Mouse (Mus musculus) hindbrain, postnatal 0 days (tissue): ENCODE data around the gene Fastkd5. TPM values are rescaled to one million over a fixed set of nuclear protein-coding genes. Genes with fewer than 3 reads are reported as not detected.
A peak's percentile ranks its signal among the peaks of the same experiment; 100 is the strongest.

Experiments used
- ATAC-seq: fragments of 200-750 bp; cut with Nextera tagmentation; 2 replicates; pipeline ENCODE4 v1.8.0; 2017; ENCODE audit warnings: mild to moderate bottlenecking, moderate TSS enrichment, moderate library complexity
- DNase-seq: peaks from one replicate; pipeline ENCODE4 v3.0.0-alpha.2; 2015; ENCODE audit warnings: low spot score
- H3K27ac ChIP-seq: fragments of 300-500 bp; sonication (generic); 2 replicates; pipeline ENCODE4 v1.5.1; 2014; ENCODE audit warnings: mild to moderate bottlenecking
- H3K27me3 ChIP-seq: fragments of 300-500 bp; sonication (generic); 2 replicates; pipeline ENCODE4 v1.6.1; 2014; ENCODE audit warnings: low read length, mixed read lengths; ENCODE audit not compliant: insufficient read depth
- H3K36me3 ChIP-seq: fragments of 300-500 bp; sonication (generic); 2 replicates; pipeline ENCODE4 v1.6.1; 2014; ENCODE audit warnings: low read length, mixed read lengths; ENCODE audit not compliant: insufficient read depth
- H3K4me1 ChIP-seq: fragments of 300-500 bp; sonication (generic); 2 replicates; pipeline ENCODE4 v1.6.1; 2014; ENCODE audit warnings: antibody characterized with exemption, low read length, mixed read lengths; ENCODE audit not compliant: insufficient read depth
- H3K4me2 ChIP-seq: fragments of 300-500 bp; sonication (generic); 2 replicates; pipeline ENCODE4 v1.6.1; 2014; ENCODE audit warnings: low read depth, mild to moderate bottlenecking, low read length, moderate library complexity, mixed read lengths
- H3K4me3 ChIP-seq: fragments of 300-500 bp; sonication (generic); 2 replicates; pipeline ENCODE4 v1.5.1; 2014; ENCODE audit warnings: low read length
- H3K9ac ChIP-seq: fragments of 300-500 bp; sonication (generic); replicated peaks from 2 replicates; pipeline ENCODE4 v1.6.1; 2014; ENCODE audit warnings: mild to moderate bottlenecking, low read length, moderate library complexity, mixed read lengths
- H3K9me3 ChIP-seq: fragments of 300-500 bp; sonication (generic); 2 replicates; pipeline ENCODE4 v1.6.1; 2016; ENCODE audit warnings: low read length, mixed read lengths
- CTCF ChIP-seq: IDR thresholded peaks from 2 replicates; pipeline ENCODE4 v1.5.1; 2016; ENCODE audit warnings: antibody characterized with exemption, control low read depth, low read depth
- WGBS: fragments of 180-500 bp; shearing (Covaris S2); extraction: QIAGEN DNeasy Blood & Tissue Kit; methylation state at CpG from one replicate; pipeline ENCODE4 v1.1.7; 2014; 5-methylcytosine and 5-hydroxymethylcytosine counted together
- polyA plus RNA-seq: library from polyadenylated mRNA; unstranded; fragments of >200 nt; fragmentation: Nextera tagmentation; extraction: Ambion mirVana; gene quantifications from 2 replicates; pipeline ENCODE4 v1.2.1, GENCODE M21; 2015
- total RNA-seq: library from RNA; depleted of rRNA; stranded (reverse); fragments of >200 nt; gene quantifications from 2 replicates; pipeline ENCODE4 v1.2.3, GENCODE M21; 2014

Gene Fastkd5
- total and polyA plus RNA-seq, 2 experiments from 2014 or later = 6.0 to 7.9 TPM

DNA sequence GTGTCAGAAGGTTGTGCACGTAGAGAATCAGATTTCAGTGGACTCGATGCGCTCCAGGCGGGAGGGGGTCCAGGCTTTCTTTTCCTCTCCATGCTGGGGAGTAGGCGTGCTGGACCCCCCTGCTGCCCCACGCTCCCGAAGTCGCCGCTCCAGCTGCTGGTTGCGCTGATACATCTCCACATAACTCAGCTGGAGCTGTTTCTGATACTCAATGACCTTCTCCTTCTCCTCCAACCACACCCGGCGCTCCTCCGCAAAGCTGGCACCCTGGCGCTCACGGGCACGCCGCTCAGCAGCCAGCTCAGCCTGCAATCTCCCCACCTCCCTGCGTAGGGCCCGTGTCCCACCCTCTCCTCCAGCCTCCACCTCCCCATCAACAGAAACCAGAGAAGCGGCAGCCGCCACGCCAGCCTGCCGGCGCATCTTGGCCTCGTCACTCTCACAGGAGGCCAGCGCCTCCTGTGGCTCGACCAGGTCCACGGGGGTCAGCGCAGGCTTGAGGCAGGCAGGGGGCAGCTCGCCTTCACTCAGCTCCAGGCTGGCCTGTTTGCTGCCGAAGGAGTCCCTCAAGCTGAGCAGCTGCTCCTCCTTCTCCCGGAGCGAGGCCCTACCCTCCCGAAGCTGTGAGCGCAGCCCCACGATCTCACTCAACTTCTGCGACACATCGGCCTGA lies 5.0 kb upstream of the Fastkd5 start:
- ATAC-seq (no peak), DNase-seq (peak; percentile 15)
- peak; percentile 52 for TF ChIP-seq CTCF
- no peaks in the 10 kb centered on the region; the same call in 1 of the 2 replicates for H3K27me3 ChIP-seq
- peak overlapping the region; percentile 13; the same call in 1 of the 2 replicates for H3K4me3 ChIP-seq
- peak overlapping the region; percentile 70; the same call in 1 of the 2 replicates for H3K27ac ChIP-seq
- peak overlapping the region; percentile 37; the same call in 1 of the 2 replicates for H3K9ac ChIP-seq
- peaks cover 6% of the 10 kb centered on the region; the same call in 1 of the 2 replicates for H3K36me3 ChIP-seq
- H3K9me3 ChIP-seq = no peaks in the 10 kb centered on the region
- WGBS = 17% methylated on average over 38 of the region's 38 CpGs
- H3K4me2 ChIP-seq = peak overlapping the region; percentile 49
- peaks cover 14% of the 10 kb centered on the region for H3K4me1 ChIP-seq

DNA sequence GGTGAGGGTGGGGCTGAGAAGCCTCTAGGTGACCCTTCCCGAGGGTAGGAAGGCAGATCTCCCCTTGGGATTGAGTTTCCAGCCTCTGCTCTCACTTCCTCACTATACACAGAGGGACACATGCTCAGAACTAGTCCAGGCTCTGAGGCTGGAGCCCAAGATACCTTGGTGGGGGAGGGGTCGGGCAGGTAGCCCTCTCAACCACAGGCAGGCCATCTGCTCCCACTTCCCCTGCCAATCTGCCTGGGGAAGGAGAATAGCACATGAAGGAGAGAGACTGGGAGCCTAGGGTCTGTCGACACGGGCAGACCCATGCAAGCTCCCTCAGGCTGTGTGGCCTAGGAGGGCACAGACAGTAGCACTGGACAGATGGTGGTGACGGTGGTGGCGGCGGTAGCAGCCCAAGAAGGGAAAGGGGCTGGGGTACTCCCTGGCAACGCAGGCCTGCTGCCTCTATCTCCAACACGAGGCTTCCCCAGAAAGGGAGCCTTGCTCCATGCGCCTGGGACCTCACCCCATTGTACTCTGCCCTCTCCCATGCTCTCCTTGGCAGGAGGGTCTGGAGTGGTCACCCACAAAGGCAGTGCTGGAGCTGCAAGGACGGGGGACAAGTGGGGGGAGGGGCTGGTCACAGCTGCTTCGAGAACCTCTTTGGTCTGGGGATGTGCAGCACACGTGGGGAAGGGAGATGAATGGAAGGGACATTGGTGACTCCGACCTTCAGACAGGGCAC lies 4.3 kb upstream of the Fastkd5 start:
- 25% methylated on average over 14 of the region's 14 CpGs for WGBS
- H3K4me1 ChIP-seq = peaks cover 14% of the 10 kb centered on the region
- DNase-seq (peak; percentile 38), ATAC-seq (peak; percentile 35)
- no peak for TF ChIP-seq CTCF
- no peak overlapping the region for H3K9ac ChIP-seq
- H3K4me3 ChIP-seq = no peak overlapping the region
- peak overlapping the region; percentile 70; the same call in 1 of the 2 replicates for H3K27ac ChIP-seq
- no peaks in the 10 kb centered on the region; the same call in 1 of the 2 replicates for H3K27me3 ChIP-seq
- peaks cover 6% of the 10 kb centered on the region; the same call in 1 of the 2 replicates for H3K36me3 ChIP-seq
- H3K4me2 ChIP-seq = peak overlapping the region; percentile 49; the same call in 1 of the 2 replicates
- no peaks in the 10 kb centered on the region for H3K9me3 ChIP-seq

DNA sequence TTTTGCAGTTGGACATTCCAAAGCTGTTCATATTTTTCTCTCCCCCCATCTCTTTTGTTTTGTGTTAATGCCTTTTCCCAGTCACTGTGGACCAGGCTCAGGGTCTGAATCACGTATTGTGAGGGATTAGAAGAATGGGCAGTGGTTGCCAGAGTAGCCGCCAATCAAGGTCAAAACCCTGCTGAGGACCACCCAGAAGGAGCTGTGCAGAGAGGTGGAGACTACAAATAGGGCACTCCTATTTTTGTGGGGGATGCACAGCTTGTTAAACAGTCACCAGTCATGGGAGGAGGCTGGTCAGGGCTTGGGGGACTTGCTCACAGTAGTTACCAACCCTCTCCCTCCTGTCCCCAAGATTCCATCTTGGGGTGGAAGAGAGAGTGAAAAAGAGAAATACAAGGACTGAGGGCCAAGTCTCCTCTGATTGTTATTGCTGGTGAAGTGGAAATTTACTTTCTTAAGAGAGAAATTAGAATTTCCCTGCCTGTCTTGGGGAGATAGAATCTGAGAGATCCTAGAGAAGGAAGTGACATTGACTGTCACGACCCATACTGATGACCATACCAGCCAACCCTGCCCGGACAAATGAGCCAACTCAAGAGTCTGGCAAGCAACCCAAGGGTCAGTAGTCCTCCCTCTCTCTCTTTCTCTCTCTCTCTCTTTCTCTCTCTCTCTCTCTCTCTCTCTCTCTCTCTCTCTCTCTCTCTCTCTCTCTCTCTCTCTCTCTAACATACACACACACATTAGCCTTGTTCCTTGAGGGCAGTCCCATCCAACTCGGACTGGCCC lies 3.3 kb upstream of the Fastkd5 start:
- Histone ChIP-seq H3K36me3 (peaks cover 6% of the 10 kb centered on the region; the same call in 1 of the 2 replicates), H3K4me1 (peaks cover 19% of the 10 kb centered on the region), H3K9me3 (no peaks in the 10 kb centered on the region), H3K4me3 (no peak overlapping the region), H3K27ac (peak overlapping the region; percentile 70; the same call in 1 of the 2 replicates), H3K27me3 (no peaks in the 10 kb centered on the region; the same call in 1 of the 2 replicates), H3K4me2 (no peak overlapping the region), H3K9ac (no peak overlapping the region)
- DNase-seq (peak; percentile 47), ATAC-seq (peak; percentile 44)
- no peak for TF ChIP-seq CTCF
- 46% methylated on average over 5 of the region's 5 CpGs for WGBS

DNA sequence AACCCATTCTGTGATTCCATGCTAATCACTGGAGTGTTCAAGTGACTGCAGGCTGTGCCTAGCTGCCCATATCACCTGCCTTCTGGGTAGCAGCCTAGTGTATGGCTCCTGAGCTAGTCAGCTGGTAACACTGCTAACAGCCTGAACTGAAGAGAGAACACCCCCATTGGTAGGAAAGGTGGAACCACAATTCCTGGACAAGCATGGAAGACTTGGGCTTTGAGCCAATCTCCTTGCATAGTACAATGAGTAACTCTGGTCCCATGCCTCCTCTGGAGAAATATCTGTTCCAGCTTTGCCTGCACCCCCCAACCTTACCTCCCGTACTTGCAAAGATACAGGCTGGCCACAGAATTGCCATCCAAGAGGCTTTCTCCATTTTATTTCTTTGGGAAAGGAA lies 2.6 kb upstream of the Fastkd5 start:
- H3K9me3 ChIP-seq = no peaks in the 10 kb centered on the region
- no peak overlapping the region; the same call in 1 of the 2 replicates for H3K27ac ChIP-seq
- ATAC-seq = no peak
- peak; percentile 68 for DNase-seq
- H3K27me3 ChIP-seq = no peaks in the 10 kb centered on the region; the same call in 1 of the 2 replicates
- no peak overlapping the region for H3K9ac ChIP-seq
- WGBS = 47% methylated on average over 1 of the region's 1 CpGs
- no peak for TF ChIP-seq CTCF
- H3K4me1 ChIP-seq = peaks cover 19% of the 10 kb centered on the region
- no peak overlapping the region for H3K4me2 ChIP-seq
- peaks cover 6% of the 10 kb centered on the region; the same call in 1 of the 2 replicates for H3K36me3 ChIP-seq
- H3K4me3 ChIP-seq = no peak overlapping the region

DNA sequence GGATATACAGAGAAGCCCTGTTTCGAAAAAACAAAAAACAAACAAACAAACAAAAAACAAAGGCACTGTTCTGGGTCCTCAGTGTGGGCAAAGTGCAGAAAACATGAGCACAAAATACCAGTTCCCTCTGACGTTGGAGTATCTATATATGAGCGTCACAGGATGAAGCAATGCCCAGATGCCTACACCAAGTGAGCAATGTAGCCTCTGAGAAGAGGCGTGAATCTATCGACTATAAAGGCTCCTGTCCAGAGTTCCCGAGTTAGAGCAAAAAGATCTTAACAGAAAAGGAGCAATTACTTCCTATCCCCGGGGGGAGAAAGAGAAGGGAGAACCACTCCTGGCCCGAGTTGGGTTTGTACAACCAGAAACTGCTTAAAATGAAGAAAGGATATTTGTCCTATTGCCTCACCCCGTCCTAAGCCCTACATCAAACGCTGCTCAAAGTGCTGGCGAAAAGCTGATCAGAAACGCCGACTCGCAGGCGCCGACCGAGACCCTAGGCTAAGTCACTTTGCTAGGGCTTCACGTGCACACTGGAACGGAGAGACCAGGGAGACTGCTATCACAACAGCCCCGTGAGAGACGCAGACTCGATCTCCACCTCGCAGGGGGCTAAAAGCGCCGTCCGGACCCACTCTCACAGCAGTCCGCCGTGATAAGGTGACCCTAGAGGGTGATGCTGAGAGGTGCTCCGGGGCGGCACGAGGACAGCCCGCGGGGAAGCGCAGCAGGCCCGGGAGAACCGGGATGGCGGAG lies 568 bp downstream of the Fastkd5 start:
- H3K4me1 ChIP-seq = peaks cover 11% of the 10 kb centered on the region; the same call in 1 of the 2 replicates
- peak overlapping the region; percentile 97 for H3K4me2 ChIP-seq
- 3% methylated on average over 32 of the region's 37 CpGs for WGBS
- DNase-seq = peak; percentile 6
- no peak for TF ChIP-seq CTCF
- H3K36me3 ChIP-seq = no peaks in the 10 kb centered on the region
- peak; percentile 48; the same call in 1 of the 2 replicates for ATAC-seq
- peak overlapping the region; percentile 97 for H3K4me3 ChIP-seq
- H3K27ac ChIP-seq = peak overlapping the region; percentile 80
- peak overlapping the region; percentile 84 for H3K9ac ChIP-seq
- H3K27me3 ChIP-seq = no peaks in the 10 kb centered on the region
- no peaks in the 10 kb centered on the region for H3K9me3 ChIP-seq
